Mouse (Mus musculus) kidney, embryonic 16.5 days (tissue): ENCODE measurements around the gene B430306N03Rik. TPM values are rescaled to one million over a fixed set of nuclear protein-coding genes. Genes with fewer than 3 reads are reported as not detected.

Experiments used
- ATAC-seq: fragments of 200-750 bp; cut with Nextera tagmentation; 2 replicates; pipeline ENCODE4 v1.8.0; 2017; ENCODE audit warnings: moderate TSS enrichment; ENCODE audit not compliant: low FRiP score, low TSS enrichment
- H3K27ac ChIP-seq: fragments of 300-500 bp; sonication (generic); 2 replicates; pipeline ENCODE4 v1.5.1; 2014; ENCODE audit warnings: low read length
- H3K27me3 ChIP-seq: fragments of 300-500 bp; sonication (generic); 2 replicates; pipeline ENCODE4 v1.6.1; 2014; ENCODE audit warnings: low read length, control low read depth, mixed read lengths; ENCODE audit not compliant: insufficient read depth
- H3K36me3 ChIP-seq: fragments of 300-500 bp; sonication (generic); 2 replicates; pipeline ENCODE4 v1.6.1; 2014; ENCODE audit warnings: low read length, control low read depth, mixed read lengths; ENCODE audit not compliant: insufficient read depth
- H3K4me1 ChIP-seq: fragments of 300-500 bp; sonication (generic); 2 replicates; pipeline ENCODE4 v1.6.1; 2014; ENCODE audit warnings: low read length, control low read depth, mixed read lengths; ENCODE audit not compliant: insufficient read depth
- H3K4me2 ChIP-seq: fragments of 300-500 bp; sonication (generic); replicated peaks from 2 replicates; pipeline ENCODE4 v1.6.1; 2014; ENCODE audit warnings: low read depth, low read length
- H3K4me3 ChIP-seq: fragments of 300-500 bp; sonication (generic); 2 replicates; pipeline ENCODE4 v1.5.1; 2014; ENCODE audit warnings: mild to moderate bottlenecking, low read length
- H3K9ac ChIP-seq: fragments of 300-500 bp; sonication (generic); replicated peaks from 2 replicates; pipeline ENCODE4 v1.6.1; 2014; ENCODE audit warnings: low read length
- H3K9me3 ChIP-seq: fragments of 300-500 bp; sonication (generic); 2 replicates; pipeline ENCODE4 v1.6.1; 2016; ENCODE audit warnings: low read length, control low read depth
- WGBS: fragments of 180-500 bp; shearing (Covaris S2); extraction: QIAGEN DNeasy Blood & Tissue Kit; methylation state at CpG from one replicate; pipeline ENCODE4 v1.1.7; 2014; 5-methylcytosine and 5-hydroxymethylcytosine counted together
- polyA plus RNA-seq: library from polyadenylated mRNA; unstranded; fragments of >200 nt; fragmentation: Nextera tagmentation; extraction: Ambion mirVana; gene quantifications from 2 replicates; pipeline ENCODE4 v1.2.1, GENCODE M21; 2015

The B430306N03Rik gene
- polyA plus RNA-seq, 1 experiment from 2014 or later = 0.25 TPM

GRCm38 (mm10) chr17:48371621-48372020, 55.7 kb downstream of the B430306N03Rik start:
- Histone ChIP-seq H3K36me3 (no peaks in the 10 kb centered on the region), H3K27ac (no peak overlapping the region), H3K9me3 (0 out of 2 replicates have a peak, but pooled peaks cover 3% of the 10 kb centered on the region), H3K4me2 (no peak overlapping the region), H3K4me3 (no peak overlapping the region), H3K9ac (no peak overlapping the region), H3K27me3 (no peaks in the 10 kb centered on the region), H3K4me1 (no peaks in the 10 kb centered on the region)
- ATAC-seq = no peak

GRCm38 (mm10) chr17:48372987-48373386, 57.0 kb downstream of the B430306N03Rik start:
- Histone ChIP-seq H3K4me1 (no peaks in the 10 kb centered on the region), H3K27ac (no peak overlapping the region), H3K27me3 (no peaks in the 10 kb centered on the region), H3K9ac (no peak overlapping the region), H3K9me3 (0 out of 2 replicates have a peak, but pooled peaks cover 3% of the 10 kb centered on the region), H3K36me3 (no peaks in the 10 kb centered on the region), H3K4me3 (no peak overlapping the region), H3K4me2 (no peak overlapping the region)
- ATAC-seq = no peak
- 77% methylated on average over 8 of the region's 8 CpGs for WGBS

GRCm38 (mm10) chr17:48376102-48376501, 60.2 kb downstream of the B430306N03Rik start:
- ATAC-seq = no peak
- WGBS = 83% methylated on average over 1 of the region's 1 CpGs
- no peak overlapping the region for H3K4me2 ChIP-seq

More at GRCm38 (mm10) chr17:48376102-48376501, 60.2 kb downstream of the B430306N03Rik start:
- no peaks in the 10 kb centered on the region for H3K4me1 ChIP-seq
- H3K9me3 ChIP-seq = 0 out of 2 replicates have a peak, but pooled peaks cover 3% of the 10 kb centered on the region
- no peak overlapping the region for H3K9ac ChIP-seq
- no peak overlapping the region for H3K27ac ChIP-seq
- H3K27me3 ChIP-seq = no peaks in the 10 kb centered on the region
- H3K4me3 ChIP-seq = no peak overlapping the region
- H3K36me3 ChIP-seq = no peaks in the 10 kb centered on the region

Other genes starting within 250 kb of the B430306N03Rik start
- not detected in 2 replicates for gene 1700067P10Rik, start 226.8 kb upstream of the B430306N03Rik start, polyA plus RNA-seq
- not detected in 2 replicates for gene 9830107B12Rik, start 169.9 kb upstream of the B430306N03Rik start, polyA plus RNA-seq
- gene A530064D06Rik, start 148.9 kb upstream of the B430306N03Rik start, polyA plus RNA-seq = 0.15 TPM in 1 of 2 replicates, not detected in the other
- gene Trem1, start 83.4 kb upstream of the B430306N03Rik start, polyA plus RNA-seq = 0.14 TPM in 1 of 2 replicates, not detected in the other
- gene Trem3, start 68.4 kb upstream of the B430306N03Rik start, polyA plus RNA-seq = 0.21 TPM in 1 of 2 replicates, not detected in the other
- 0.41 and 0.46 TPM in 2 replicates for gene Treml4, start 51.8 kb upstream of the B430306N03Rik start, polyA plus RNA-seq
- gene Treml2, start 16.6 kb upstream of the B430306N03Rik start, polyA plus RNA-seq = 0.09 and 0.32 TPM in 2 replicates
- 1.8 and 2.4 TPM in 2 replicates for gene Trem2, start 30.3 kb downstream of the B430306N03Rik start, polyA plus RNA-seq
- gene Treml1, start 43.8 kb downstream of the B430306N03Rik start, polyA plus RNA-seq = 0.59 and 0.66 TPM in 2 replicates
- 16.6 and 18.9 TPM in 2 replicates for gene Nfya, start 93.8 kb downstream of the B430306N03Rik start, polyA plus RNA-seq
- 70.2 and 77.9 TPM in 2 replicates for gene Oard1, start 93.9 kb downstream of the B430306N03Rik start, polyA plus RNA-seq
- gene Apobec2, start 116.8 kb downstream of the B430306N03Rik start, polyA plus RNA-seq = 2.6 and 2.7 TPM in 2 replicates
- 1.7 and 2.0 TPM in 2 replicates for gene Tspo2, start 135.4 kb downstream of the B430306N03Rik start, polyA plus RNA-seq
- 8.3 and 8.8 TPM in 2 replicates for gene Unc5cl, start 138.8 kb downstream of the B430306N03Rik start, polyA plus RNA-seq